Mouse (Mus musculus) liver, embryonic 14 days (tissue): ENCODE data around the gene Mrps25. TPM values are rescaled to one million over a fixed set of nuclear protein-coding genes. Genes with fewer than 3 reads are reported as not detected.

Source experiments
- polyA plus RNA-seq: library from polyadenylated mRNA; depleted of rRNA; stranded (reverse); fragments of >200 nt; gene quantifications from 2 replicates; pipeline ENCODE4 v1.2.3, GENCODE M21; 2012; rRNA removed

Gene Mrps25
- polyA plus RNA-seq: 24.2 and 25.8 TPM in 2 replicates

DNA sequence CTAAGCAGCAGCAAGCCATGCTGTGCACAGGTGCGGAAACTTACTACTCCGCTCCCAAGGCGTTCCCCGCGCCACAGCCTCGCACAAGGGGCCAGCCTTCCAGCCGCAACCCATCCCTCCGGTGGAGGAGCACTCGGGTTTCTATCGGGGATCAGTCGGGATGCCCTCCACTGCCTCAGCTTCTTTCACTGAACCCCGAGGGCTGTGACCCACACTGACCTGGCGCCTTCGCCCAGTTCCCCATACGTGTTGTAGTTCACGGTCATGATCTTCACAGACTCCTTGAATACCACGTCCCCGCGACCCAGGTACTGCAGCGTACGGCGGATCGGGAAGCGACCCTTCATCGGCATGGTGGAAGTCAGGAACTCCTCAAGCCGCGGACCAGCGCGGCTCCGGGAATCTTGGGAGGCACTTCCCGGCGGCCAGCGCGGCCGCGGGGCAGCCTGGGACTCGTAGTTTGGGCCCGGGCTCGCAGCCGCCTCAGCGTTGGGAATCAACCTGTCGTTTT, at the start of gene Mrps25:
Mrps25 (minus strand) TSS at position 413 of the 511 bp plus-strand sequence.

GRCm38 (mm10) chr6:92214773-92215449, 31.1 kb upstream of the Mrps25 start, which contains the start of gene Rbsn:
Gene Rbsn, minus strand, starts transcription at chr6:92214925.

Other genes with a start within 250 kb of the Mrps25 start
- 1.4 and 1.7 TPM in 2 replicates for gene Fgd5, start 205.2 kb downstream of the Mrps25 start, polyA plus RNA-seq
- gene Nr2c2, start 92.6 kb downstream of the Mrps25 start, polyA plus RNA-seq: 6.5 and 7.7 TPM in 2 replicates
- gene Rbsn, start 30.9 kb upstream of the Mrps25 start, polyA plus RNA-seq: 3.9 and 4.2 TPM in 2 replicates
- gene Trh, start 60.6 kb upstream of the Mrps25 start, polyA plus RNA-seq: 0.02 TPM in 1 of 2 replicates, not detected in the other